Mouse (Mus musculus): ENCODE measurements around the gene Prss38. TPM values are rescaled to one million over a fixed set of nuclear protein-coding genes. Genes with fewer than 3 reads are reported as not detected.
A peak's percentile ranks its signal among the peaks of the same experiment; 100 is the strongest.

The Prss38 gene
- total and polyA plus RNA-seq, 3 experiments: not detected

DNA sequence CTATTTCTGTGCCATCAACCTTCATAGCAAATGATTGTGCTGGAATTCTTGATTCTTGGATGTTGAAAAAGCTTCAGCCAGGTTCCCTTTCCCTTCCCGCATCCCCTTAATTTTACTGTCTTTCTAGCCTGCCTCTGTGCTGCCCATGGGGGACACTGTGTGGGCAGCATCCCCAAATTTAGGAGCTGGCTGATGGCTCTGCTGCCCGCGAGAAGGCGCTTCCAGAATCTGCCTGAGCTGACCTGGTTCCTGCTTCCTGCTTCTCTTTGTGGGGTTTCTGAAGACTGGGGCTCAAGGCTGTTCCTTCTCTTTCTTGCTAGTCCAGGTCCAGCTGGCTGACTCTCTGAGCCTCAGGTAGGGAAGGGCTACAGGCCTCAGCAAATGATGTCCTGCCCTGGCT, 20.7 kb downstream of the Prss38 start:
- Histone ChIP-seq H3K4me1 (ENCODE audit: control insufficient read depth, insufficient read depth, low read length) (no peaks in the 10 kb centered on the region), H3K4me3 (no peak overlapping the region), H3K36me3 (ENCODE audit: control insufficient read depth, insufficient read depth, low read length) (no peaks in the 10 kb centered on the region), H3K27ac (no peak overlapping the region), H3K9ac (ENCODE audit: low read depth, low read length) (no peak overlapping the region), H3K27me3 (ENCODE audit: control insufficient read depth, insufficient read depth, low read length) (no peaks in the 10 kb centered on the region), H3K79me2 (replicated peaks; ENCODE audit: control insufficient read depth, insufficient read depth, low read length) (no peaks in the 10 kb centered on the region)
- intact Hi-C loops (cut with DNase I): no loop called here
- TF ChIP-seq EP300 (IDR thresholded peaks at IDR 0.05; ENCODE audit: insufficient read depth, low read depth, low read length) (no peak), CTCF (IDR thresholded peaks at IDR 0.05) (no peak), POLR2A (IDR thresholded peaks at IDR 0.05; ENCODE audit: insufficient read depth, low read depth, low read length) (no peak)
- DNase-seq: no peak
- 80% methylated on average over 4 of the region's 4 CpGs for WGBS

DNA sequence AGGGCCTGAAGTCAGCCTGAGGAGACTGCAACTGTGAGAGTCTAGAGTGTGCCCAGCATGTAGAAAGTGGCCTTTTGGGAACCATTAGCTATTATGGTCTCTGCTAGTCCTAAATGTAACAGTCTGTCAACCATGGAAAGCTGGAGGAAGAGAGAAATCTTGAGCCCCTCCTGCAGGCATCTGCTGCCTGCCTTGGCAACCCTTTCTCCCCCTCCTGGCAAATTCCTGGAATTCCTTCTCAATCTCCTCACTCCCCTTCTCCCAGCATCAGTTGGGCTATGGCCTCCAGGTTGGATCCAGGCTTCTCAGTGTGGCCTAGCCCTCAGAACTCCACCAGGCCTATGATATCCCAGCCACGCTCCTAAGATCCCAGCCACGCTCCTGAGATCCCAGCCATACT, 25.1 kb downstream of the Prss38 start:
- no peaks in the 10 kb centered on the region for H3K36me3 ChIP-seq (ENCODE audit: control insufficient read depth, insufficient read depth, low read length)
- H3K4me3 ChIP-seq: no peak overlapping the region
- no peak overlapping the region for H3K9ac ChIP-seq (ENCODE audit: low read depth, low read length)
- H3K27me3 ChIP-seq (ENCODE audit: control insufficient read depth, insufficient read depth, low read length): no peaks in the 10 kb centered on the region
- TF ChIP-seq POLR2A (IDR thresholded peaks at IDR 0.05; ENCODE audit: insufficient read depth, low read depth, low read length) (no peak), CTCF (IDR thresholded peaks at IDR 0.05) (no peak), EP300 (IDR thresholded peaks at IDR 0.05; ENCODE audit: insufficient read depth, low read depth, low read length) (no peak)
- WGBS: 93% methylated on average over 2 of the region's 2 CpGs
- no peak for DNase-seq
- H3K27ac ChIP-seq: no peak overlapping the region
- H3K79me2 ChIP-seq (replicated peaks; ENCODE audit: control insufficient read depth, insufficient read depth, low read length): no peaks in the 10 kb centered on the region
- peaks cover 4% of the 10 kb centered on the region for H3K4me1 ChIP-seq (ENCODE audit: control insufficient read depth, insufficient read depth, low read length)
- intact Hi-C loops (cut with DNase I): no loop called here

GRCm38 (mm10) chr11:59346166-59346910, 29.1 kb downstream of the Prss38 start:
- peaks cover 4% of the 10 kb centered on the region for H3K4me1 ChIP-seq (ENCODE audit: control insufficient read depth, insufficient read depth, low read length)
- H3K27me3 ChIP-seq (ENCODE audit: control insufficient read depth, insufficient read depth, low read length): no peaks in the 10 kb centered on the region
- no peaks in the 10 kb centered on the region for H3K36me3 ChIP-seq (ENCODE audit: control insufficient read depth, insufficient read depth, low read length)
- WGBS: 45% methylated on average over 11 of the region's 11 CpGs
- TF ChIP-seq POLR2A (IDR thresholded peaks at IDR 0.05; ENCODE audit: insufficient read depth, low read depth, low read length) (no peak), CTCF (IDR thresholded peaks at IDR 0.05) (no peak), EP300 (IDR thresholded peaks at IDR 0.05; ENCODE audit: insufficient read depth, low read depth, low read length) (no peak)
- peak overlapping the region; percentile 45; the same call in 1 of the 2 replicates for H3K27ac ChIP-seq
- intact Hi-C loops (cut with DNase I): no loop called here
- H3K9ac ChIP-seq (ENCODE audit: low read depth, low read length): no peak overlapping the region
- no peaks in the 10 kb centered on the region for H3K79me2 ChIP-seq (replicated peaks; ENCODE audit: control insufficient read depth, insufficient read depth, low read length)
- no peak overlapping the region for H3K4me3 ChIP-seq
- peak; percentile 64 to 80 for DNase-seq

DNA sequence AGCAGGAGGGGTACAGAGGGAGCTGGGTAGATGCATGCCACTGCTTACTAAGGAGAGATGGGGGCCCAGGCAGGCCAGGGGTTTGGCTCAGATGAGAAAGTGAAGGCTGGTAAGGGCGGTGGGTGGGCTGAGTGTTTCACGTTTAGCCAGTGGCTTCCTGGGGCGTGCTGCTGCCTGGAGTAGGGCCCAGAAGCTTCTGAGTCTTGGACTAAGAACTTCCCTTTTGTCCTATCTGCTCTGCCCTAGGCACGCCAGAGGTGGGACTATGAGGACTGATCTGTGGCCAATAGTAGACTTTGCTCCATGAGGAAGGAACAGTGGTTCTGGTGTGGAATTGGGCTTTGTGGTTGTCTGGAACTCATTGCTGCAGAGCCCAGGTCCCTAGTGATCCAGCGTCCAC, 32.5 kb downstream of the Prss38 start:
- Histone ChIP-seq H3K4me3 (no peak overlapping the region), H3K9ac (ENCODE audit: low read depth, low read length) (no peak overlapping the region), H3K27ac (no peak overlapping the region), H3K27me3 (ENCODE audit: control insufficient read depth, insufficient read depth, low read length) (no peaks in the 10 kb centered on the region), H3K36me3 (ENCODE audit: control insufficient read depth, insufficient read depth, low read length) (no peaks in the 10 kb centered on the region), H3K4me1 (ENCODE audit: control insufficient read depth, insufficient read depth, low read length) (peaks cover 5% of the 10 kb centered on the region), H3K79me2 (replicated peaks; ENCODE audit: control insufficient read depth, insufficient read depth, low read length) (no peaks in the 10 kb centered on the region)
- DNase-seq: no peak
- WGBS: 63% methylated on average over 5 of the region's 5 CpGs
- intact Hi-C loops (cut with DNase I): no loop called here
- no peak for TF ChIP-seq POLR2A (IDR thresholded peaks at IDR 0.05; ENCODE audit: insufficient read depth, low read depth, low read length)
- no peak for TF ChIP-seq CTCF (IDR thresholded peaks at IDR 0.05)
- TF ChIP-seq EP300 (IDR thresholded peaks at IDR 0.05; ENCODE audit: insufficient read depth, low read depth, low read length): no peak

- H3K27me3 ChIP-seq (ENCODE audit: control insufficient read depth, insufficient read depth, low read length): no peaks in the 10 kb centered on the region
- 81% methylated on average over 2 of the region's 2 CpGs for WGBS
- intact Hi-C loops (cut with DNase I): no loop called here
- no peaks in the 10 kb centered on the region for H3K36me3 ChIP-seq (ENCODE audit: control insufficient read depth, insufficient read depth, low read length)
- H3K79me2 ChIP-seq (replicated peaks; ENCODE audit: control insufficient read depth, insufficient read depth, low read length): no peaks in the 10 kb centered on the region
- no peak for DNase-seq
- TF ChIP-seq POLR2A (IDR thresholded peaks at IDR 0.05; ENCODE audit: insufficient read depth, low read depth, low read length) (no peak), EP300 (IDR thresholded peaks at IDR 0.05; ENCODE audit: insufficient read depth, low read depth, low read length) (no peak), CTCF (IDR thresholded peaks at IDR 0.05) (no peak)
- no peak overlapping the region for H3K4me3 ChIP-seq
- peaks cover 1% of the 10 kb centered on the region; the same call in 1 of the 2 replicates for H3K4me1 ChIP-seq (ENCODE audit: control insufficient read depth, insufficient read depth, low read length)
- H3K27ac ChIP-seq: no peak overlapping the region
- no peak overlapping the region for H3K9ac ChIP-seq (ENCODE audit: low read depth, low read length)
These were observed 36.7 kb downstream of the Prss38 start for GRCm38 (mm10) chr11:59338736-59339120.

DNA sequence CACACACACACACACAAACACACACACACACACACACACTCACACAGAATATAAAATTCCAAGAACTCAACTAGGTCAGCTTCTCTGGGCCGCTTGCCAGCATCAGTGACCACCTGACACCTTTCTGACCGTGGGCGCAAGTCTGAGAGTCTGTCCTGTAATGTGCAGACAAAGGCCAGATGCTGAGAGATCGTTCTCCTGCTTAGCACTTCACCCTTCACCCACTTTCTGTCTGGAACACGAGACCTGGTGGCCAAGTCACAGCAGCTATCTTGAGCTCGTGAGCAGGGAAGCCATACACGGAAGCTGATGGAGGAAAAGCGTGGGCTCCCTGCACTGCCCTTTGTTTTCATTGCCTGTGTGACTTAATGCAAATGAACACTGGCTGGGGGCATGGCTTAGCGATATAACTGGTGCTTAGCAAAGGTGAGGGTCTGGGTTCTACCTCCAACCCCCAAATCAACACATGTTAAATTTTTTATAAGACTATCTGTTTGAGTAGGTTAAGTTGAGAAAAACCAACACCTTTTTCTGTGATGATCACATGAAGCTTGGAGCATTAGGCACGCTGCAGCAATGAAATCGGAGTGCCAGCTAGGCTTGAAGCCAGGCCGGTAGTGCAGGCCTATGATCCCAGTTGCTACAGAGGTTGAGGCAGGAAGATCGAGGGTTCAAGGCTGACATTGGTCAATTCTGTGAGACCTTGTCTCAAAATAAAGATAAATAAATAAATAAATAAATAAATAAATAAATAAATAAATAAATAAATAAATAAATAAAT, 37.3 kb downstream of the Prss38 start:
- intact Hi-C loops (cut with DNase I): no loop called here
- Histone ChIP-seq H3K27ac (peak overlapping the region; percentile 63), H3K4me1 (ENCODE audit: control insufficient read depth, insufficient read depth, low read length) (peaks cover 1% of the 10 kb centered on the region; the same call in 1 of the 2 replicates), H3K27me3 (ENCODE audit: control insufficient read depth, insufficient read depth, low read length) (no peaks in the 10 kb centered on the region), H3K79me2 (replicated peaks; ENCODE audit: control insufficient read depth, insufficient read depth, low read length) (no peaks in the 10 kb centered on the region), H3K4me3 (no peak overlapping the region), H3K9ac (ENCODE audit: low read depth, low read length) (no peak overlapping the region), H3K36me3 (ENCODE audit: control insufficient read depth, insufficient read depth, low read length) (no peaks in the 10 kb centered on the region)
- DNase-seq: peak; percentile 39 to 46
- 39% methylated on average over 13 of the region's 13 CpGs for WGBS
- TF ChIP-seq EP300 (IDR thresholded peaks at IDR 0.05; ENCODE audit: insufficient read depth, low read depth, low read length): peak; percentile 74; the same call in 1 of the 2 replicates
- no peak for TF ChIP-seq CTCF (IDR thresholded peaks at IDR 0.05)
- TF ChIP-seq POLR2A (IDR thresholded peaks at IDR 0.05; ENCODE audit: insufficient read depth, low read depth, low read length): no peak
